Mouse (Mus musculus) C2C12 (cell line): ENCODE data around the gene 1600014C23Rik.

ENCODE experiments used
- CTCF ChIP-seq: IDR thresholded peaks from one replicate; pipeline ENCODE4 v1.5.1; 2011; ENCODE audit not compliant: control insufficient read depth, insufficient read depth, insufficient read length
- MAX ChIP-seq: IDR thresholded peaks from one replicate; pipeline ENCODE4 v1.6.1; 2011; ENCODE audit warnings: mild to moderate bottlenecking, control low read depth
- MYOD1 ChIP-seq: IDR thresholded peaks from one replicate; pipeline ENCODE4 v1.6.1; 2011; ENCODE audit warnings: low read depth; ENCODE audit not compliant: control insufficient read depth, insufficient read length
- MYOG ChIP-seq: IDR thresholded peaks from one replicate; pipeline ENCODE4 v1.6.1; 2011; ENCODE audit not compliant: control insufficient read depth, insufficient read length; ENCODE audit errors: extremely low read depth
- USF1 ChIP-seq: IDR thresholded peaks from one replicate; pipeline ENCODE4 v1.6.1; 2011; ENCODE audit warnings: low read depth, mild to moderate bottlenecking, control low read depth, moderate library complexity

- TF ChIP-seq CTCF = no peak
- TF ChIP-seq MYOD1 = no peak
- TF ChIP-seq MAX = no peak
- TF ChIP-seq MYOG = no peak
- no peak for TF ChIP-seq USF1
Observed at GRCm38 (mm10) chr17:45689120-45689519, 44.5 kb downstream of the 1600014C23Rik start.
